8 mouse cellular contexts compared by ENCODE assay signal in the genomic region with DNA sequence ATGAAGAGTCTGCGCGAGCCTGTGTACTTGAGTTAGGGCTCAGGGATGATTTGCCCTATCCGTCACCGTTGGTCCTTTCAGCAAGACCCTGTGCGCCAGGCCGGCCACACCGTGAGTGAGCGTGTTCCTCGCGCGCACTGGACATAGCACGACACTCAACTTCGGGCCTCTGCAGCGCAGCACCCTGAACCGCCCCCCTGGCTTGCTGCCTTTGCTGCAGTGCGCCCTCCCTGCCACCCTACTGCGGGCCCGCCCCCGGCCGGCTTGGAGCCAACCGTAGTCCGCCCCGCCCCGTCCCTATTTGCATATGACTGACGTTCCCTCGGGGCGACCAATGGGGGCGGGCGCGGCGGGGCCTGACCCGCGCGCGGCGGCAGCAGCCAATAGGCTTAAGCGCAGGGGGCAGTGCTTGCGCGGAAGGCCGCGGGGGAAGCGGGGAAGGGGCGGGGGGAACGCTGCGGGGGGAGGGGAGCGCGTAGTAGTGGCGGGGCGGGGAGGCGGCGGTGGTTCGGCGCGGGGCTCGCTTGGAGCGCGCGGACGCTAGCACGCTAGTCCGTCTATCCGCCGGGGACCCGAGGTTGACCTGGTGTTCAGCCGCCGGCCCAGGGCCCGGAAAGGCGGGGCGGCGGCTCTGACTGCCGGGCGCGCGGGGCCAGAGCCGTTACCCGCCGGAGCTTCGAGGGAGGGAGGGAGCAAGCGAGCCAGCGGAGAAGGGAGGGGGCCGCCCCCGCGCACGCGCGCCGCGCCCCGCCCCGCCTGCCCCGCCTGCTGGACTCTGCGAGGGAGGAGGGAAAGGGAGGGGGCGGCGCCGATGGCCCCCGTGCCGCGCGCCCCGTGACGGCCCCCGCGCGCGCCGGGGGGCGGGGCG. TPM values are rescaled to one million over a fixed set of nuclear protein-coding genes. Genes with fewer than 3 reads are reported as not detected.
DNase-seq lines count a peak whose midpoint lies in the region; ATAC-seq and TF ChIP-seq lines count a peak whose summit lies in the region.

No protein-coding gene starts in this region.

- peaks cover 18% of the 10 kb centered on the region for H3K79me3 ChIP-seq in C2C12 (ENCODE audit: low read depth)

- peak overlapping the region; percentile 85 for H3K9ac ChIP-seq in kidney, embryonic 15.5 days

- peaks cover 18% of the 10 kb centered on the region; the same call in 1 of the 2 replicates for H3K4me1 ChIP-seq in embryonic fibroblast, embryonic 13.5 days (ENCODE audit: control insufficient read depth, insufficient read depth, low read length)
- H3K4me1 ChIP-seq in heart, embryonic 10.5 days: peaks cover 63% of the 10 kb centered on the region
- peaks cover 63% of the 10 kb centered on the region for H3K4me1 ChIP-seq in kidney, embryonic 15.5 days

- peak; percentile 83 for ATAC-seq in kidney, embryonic 15.5 days (replicated peaks; ENCODE audit: low FRiP score)

- WGBS in heart, embryonic 10.5 days: 2% methylated on average over 77 of the region's 108 CpGs
- WGBS in kidney, embryonic 15.5 days: under 1% methylated on average over 71 of the region's 108 CpGs

- peak overlapping the region; percentile 73 for H3ac ChIP-seq in C2C12 (ENCODE audit: control insufficient read depth, insufficient read length, low read depth)

- TF ChIP-seq CTCF in C2C12 (IDR thresholded peaks at IDR 0.05; ENCODE audit: control insufficient read depth, insufficient read depth, insufficient read length): no peak
- TF ChIP-seq CTCF in embryonic fibroblast, embryonic 13.5 days (IDR thresholded peaks at IDR 0.05; ENCODE audit: borderline replicate concordance, insufficient read depth, low read length): no peak

- peak overlapping the region; percentile 100 for H3K27ac ChIP-seq in embryonic fibroblast, embryonic 13.5 days (ENCODE audit: insufficient read depth, low read length)
- peak overlapping the region; percentile 98 for H3K27ac ChIP-seq in heart, embryonic 10.5 days
- peak overlapping the region; percentile 100 for H3K27ac ChIP-seq in kidney, embryonic 15.5 days

- H3K9me3 ChIP-seq in heart, embryonic 10.5 days: no peaks in the 10 kb centered on the region
- no peaks in the 10 kb centered on the region for H3K9me3 ChIP-seq in kidney, embryonic 15.5 days (replicated peaks)

- peak; percentile 98 for TF ChIP-seq POLR2A in embryonic fibroblast, embryonic 13.5 days (IDR thresholded peaks at IDR 0.05; ENCODE audit: low read depth, low read length)

- peaks cover 19% of the 10 kb centered on the region for H3K36me3 ChIP-seq in C2C12 (ENCODE audit: control insufficient read depth, insufficient read depth)
- H3K36me3 ChIP-seq in heart, embryonic 10.5 days: peaks cover 25% of the 10 kb centered on the region
- peaks cover 23% of the 10 kb centered on the region for H3K36me3 ChIP-seq in kidney, embryonic 15.5 days

- H3K79me2 ChIP-seq in C2C12 (ENCODE audit: control insufficient read depth, insufficient read depth): peaks cover 32% of the 10 kb centered on the region

- H3K4me2 ChIP-seq in kidney, embryonic 15.5 days: peak overlapping the region; percentile 90

- peak; percentile 99 for DNase-seq in brain, adult 2 months (ENCODE audit: low read depth, low spot score)
- DNase-seq in heart, embryonic 10.5 days (ENCODE audit: low spot score): peak; percentile 99
- peak; percentile 99 for DNase-seq in liver
- DNase-seq in monocyte, adult 2 months (ENCODE audit: low read depth in 1 of 2, low spot score in 2 of 2): peak; percentile 90 to 95
- peak; percentile 96 to 98 for DNase-seq in spleen, postnatal 14 days (ENCODE audit: low spot score in 2 of 2)

- H3K4me3 ChIP-seq in C2C12 (ENCODE audit: insufficient read depth, poor library complexity, severe bottlenecking): peak overlapping the region; percentile 43
- peak overlapping the region; percentile 33 for H3K4me3 ChIP-seq in embryonic fibroblast, embryonic 13.5 days (ENCODE audit: insufficient read depth, low read length)
- H3K4me3 ChIP-seq in heart, embryonic 10.5 days: peak overlapping the region; percentile 89
- H3K4me3 ChIP-seq in kidney, embryonic 15.5 days (replicated peaks): peak overlapping the region; percentile 83

- H3K27me3 ChIP-seq in C2C12 (ENCODE audit: control insufficient read depth, insufficient read depth, insufficient read length): no peaks in the 10 kb centered on the region
- H3K27me3 ChIP-seq in heart, embryonic 10.5 days (ENCODE audit: insufficient read depth, poor library complexity, severe bottlenecking): no peaks in the 10 kb centered on the region
- no peaks in the 10 kb centered on the region for H3K27me3 ChIP-seq in kidney, embryonic 15.5 days

TF ChIP-seq in C2C12, 6 proteins besides CTCF, POLR2A, EP300 and RAD21:
- TF ChIP-seq FOSL1 (IDR thresholded peaks at IDR 0.05; ENCODE audit: insufficient read depth, low read length, poor library complexity, severe bottlenecking) (no peak), CEBPB (IDR thresholded peaks at IDR 0.05; ENCODE audit: low read depth) (no peak), MAX (IDR thresholded peaks at IDR 0.05) (no peak), USF1 (IDR thresholded peaks at IDR 0.05; ENCODE audit: low read depth) (no peak), MYOG (IDR thresholded peaks at IDR 0.05; ENCODE audit: control insufficient read depth, extremely low read depth, insufficient read length) (no peak), MYOD1 (IDR thresholded peaks at IDR 0.05; ENCODE audit: control insufficient read depth, insufficient read length, low read depth) (no peak)

RNA-seq across cellular contexts. Expression of a gene that starts 14.5 kb away (rescaled TPM):
- polyA plus RNA-seq in C2C12 (2012; fragmentation: generic; extraction: Trizol): 79.5 TPM
- 138 and 152 TPM in 2 replicates for polyA plus RNA-seq in embryonic fibroblast, embryonic 13.5 days (2011; ENCODE audit: insufficient read length, low read depth, missing spikeins)
- polyA plus RNA-seq in heart, embryonic 10.5 days (2016; fragmentation: Nextera tagmentation; extraction: Ambion mirVana): 17.0 and 28.7 TPM in 2 replicates
- polyA plus RNA-seq in kidney, embryonic 15.5 days (2015; fragmentation: Nextera tagmentation; extraction: Ambion mirVana): 28.2 and 32.4 TPM in 2 replicates

RNA-seq across cellular contexts. Expression of a gene that starts 15.8 kb away (rescaled TPM):
- 90.8 TPM for polyA plus RNA-seq in C2C12 (2012; fragmentation: generic; extraction: Trizol)
- polyA plus RNA-seq in embryonic fibroblast, embryonic 13.5 days (2011; ENCODE audit: insufficient read length, low read depth, missing spikeins): 46.2 and 48.8 TPM in 2 replicates
- 147 and 189 TPM in 2 replicates for polyA plus RNA-seq in heart, embryonic 10.5 days (2016; fragmentation: Nextera tagmentation; extraction: Ambion mirVana)
- 181 and 191 TPM in 2 replicates for polyA plus RNA-seq in kidney, embryonic 15.5 days (2015; fragmentation: Nextera tagmentation; extraction: Ambion mirVana)

RNA-seq across cellular contexts. Expression of a gene that starts 19.2 kb away (rescaled TPM):
- not detected for polyA plus RNA-seq in C2C12 (2012; fragmentation: generic; extraction: Trizol)
- polyA plus RNA-seq in embryonic fibroblast, embryonic 13.5 days (2011; ENCODE audit: insufficient read length, low read depth, missing spikeins): not detected in 2 replicates
- 0.26 and 0.65 TPM in 2 replicates for polyA plus RNA-seq in heart, embryonic 10.5 days (2016; fragmentation: Nextera tagmentation; extraction: Ambion mirVana)
- 0.90 and 1.0 TPM in 2 replicates for polyA plus RNA-seq in kidney, embryonic 15.5 days (2015; fragmentation: Nextera tagmentation; extraction: Ambion mirVana)

RNA-seq across cellular contexts. Expression of a gene that starts 23.9 kb away (rescaled TPM):
- 0.13 TPM for polyA plus RNA-seq in C2C12 (2012; fragmentation: generic; extraction: Trizol)
- polyA plus RNA-seq in embryonic fibroblast, embryonic 13.5 days (2011; ENCODE audit: insufficient read length, low read depth, missing spikeins): not detected in 2 replicates
- polyA plus RNA-seq in heart, embryonic 10.5 days (2016; fragmentation: Nextera tagmentation; extraction: Ambion mirVana): 0.09 and 0.63 TPM in 2 replicates
- 0.68 and 0.87 TPM in 2 replicates for polyA plus RNA-seq in kidney, embryonic 15.5 days (2015; fragmentation: Nextera tagmentation; extraction: Ambion mirVana)

RNA-seq across cellular contexts. Expression of a gene that starts 31.4 kb away (rescaled TPM):
- 61.8 TPM for polyA plus RNA-seq in C2C12 (2012; fragmentation: generic; extraction: Trizol)
- 64.5 and 70.9 TPM in 2 replicates for polyA plus RNA-seq in embryonic fibroblast, embryonic 13.5 days (2011; ENCODE audit: insufficient read length, low read depth, missing spikeins)
- 9.2 and 17.9 TPM in 2 replicates for polyA plus RNA-seq in heart, embryonic 10.5 days (2016; fragmentation: Nextera tagmentation; extraction: Ambion mirVana)
- 16.9 and 17.9 TPM in 2 replicates for polyA plus RNA-seq in kidney, embryonic 15.5 days (2015; fragmentation: Nextera tagmentation; extraction: Ambion mirVana)

Comparison
In these comparisons a context has a peak if more than half of its experiments do, and no peak if none do; other contexts are left out.
1. Peak in every context shown above with its lines: DNase-seq, ATAC-seq, H3K4me3 ChIP-seq and H3K27ac ChIP-seq.
2. H3K4me3 ChIP-seq: peak in every context shown above with its lines; median percentile 89 in heart, embryonic 10.5 days; 83 in kidney, embryonic 15.5 days; 43 in C2C12; 33 in embryonic fibroblast, embryonic 13.5 days.